Mouse (Mus musculus) spleen, adult 18-20 months (tissue): ENCODE data around the gene D10Wsu102e.
"Not testable (repeated sequence)": the region's sequence is repeated elsewhere in the genome, so short reads cannot be mapped to it uniquely, and the experiment has no call there.

Experiments
- DNase-seq, 2 experiments: peaks; one replicate each; pipeline ENCODE4 v3.0.0; 2022; ENCODE audit warnings: mixed read lengths in 2 of 2

The D10Wsu102e gene

GRCm38 (mm10) chr10:83400896-83401295 is 40.9 kb downstream of the D10Wsu102e start:
- DNase-seq = peak; percentile 34 to 40

GRCm38 (mm10) chr10:83405031-83405430 is 45.0 kb downstream of the D10Wsu102e start:
- no peak for DNase-seq

- DNase-seq = no peak
Measured at GRCm38 (mm10) chr10:83405711-83406110, 45.7 kb downstream of the D10Wsu102e start.

GRCm38 (mm10) chr10:83407141-83407540 is 47.1 kb downstream of the D10Wsu102e start:
- DNase-seq = no peak

GRCm38 (mm10) chr10:83418466-83418865 is 58.4 kb downstream of the D10Wsu102e start:
- DNase-seq = not testable (repeated sequence)

GRCm38 (mm10) chr10:83448582-83448981 is 88.6 kb downstream of the D10Wsu102e start:
- DNase-seq = no peak

- no peak for DNase-seq
Measured at GRCm38 (mm10) chr10:83457531-83457930, 97.5 kb downstream of the D10Wsu102e start.

- DNase-seq = no peak
Measured at GRCm38 (mm10) chr10:83475226-83475625, 115.2 kb downstream of the D10Wsu102e start.

GRCm38 (mm10) chr10:83477286-83477685 is 117.3 kb downstream of the D10Wsu102e start:
- no peak for DNase-seq

GRCm38 (mm10) chr10:83490506-83490905 is 130.5 kb downstream of the D10Wsu102e start:
- DNase-seq = no peak

- DNase-seq = no peak
Measured at GRCm38 (mm10) chr10:83497321-83497720, 137.3 kb downstream of the D10Wsu102e start.

- DNase-seq = peak; percentile 11 to 48
Measured at GRCm38 (mm10) chr10:83508962-83509660, 149.1 kb downstream of the D10Wsu102e start.

GRCm38 (mm10) chr10:83511304-83511703 is 151.3 kb downstream of the D10Wsu102e start:
- no peak for DNase-seq

- DNase-seq = no peak
Measured at GRCm38 (mm10) chr10:83513736-83514135, 153.7 kb downstream of the D10Wsu102e start.

GRCm38 (mm10) chr10:83520990-83521389 is 161.0 kb downstream of the D10Wsu102e start:
- no peak for DNase-seq

- DNase-seq = not testable (repeated sequence)
Measured at GRCm38 (mm10) chr10:83524238-83524637, 164.2 kb downstream of the D10Wsu102e start.

GRCm38 (mm10) chr10:83530384-83530967 is 170.5 kb downstream of the D10Wsu102e start:
- no peak for DNase-seq

- no peak for DNase-seq
Measured at GRCm38 (mm10) chr10:83533258-83533909, 173.4 kb downstream of the D10Wsu102e start.

GRCm38 (mm10) chr10:83533910-83534283 is 173.9 kb downstream of the D10Wsu102e start, which contains the start of gene Aldh1l2:
Gene Aldh1l2 (minus strand): TSS chr10:83534140.
- peak; percentile 41 to 56 for DNase-seq

- DNase-seq = no peak
Measured at GRCm38 (mm10) chr10:83536436-83536835, 176.4 kb downstream of the D10Wsu102e start.
